Mouse (Mus musculus) ovary, postnatal 14 days (tissue): ENCODE data around the gene Atg9a.
"Not testable (repeated sequence)": the region's sequence is repeated elsewhere in the genome, so short reads cannot be mapped to it uniquely, and the experiment has no call there.

Source experiments
- DNase-seq: peaks from one replicate; pipeline ENCODE4 v3.0.0; 2022; ENCODE audit warnings: low spot score

Gene Atg9a

GRCm38 (mm10) chr1:75191622-75192402 is at the start of gene Atg9a, which contains the start of gene Ankzf1:
Atg9a (minus strand) TSS chr1:75192196.
Ankzf1 (plus strand) TSS chr1:75192151.
- DNase-seq = peak; percentile 84

- no peak for DNase-seq
These were observed 47.6 kb upstream of the Atg9a start for GRCm38 (mm10) chr1:75239591-75239990.

GRCm38 (mm10) chr1:75236117-75237050 is 44.4 kb upstream of the Atg9a start, which contains the start of gene Dnajb2:
Dnajb2 (plus strand) TSS chr1:75236406.
- DNase-seq = peak; percentile 69

- DNase-seq = peak; percentile 25
These were observed 42.6 kb upstream of the Atg9a start for GRCm38 (mm10) chr1:75234606-75235005.

GRCm38 (mm10) chr1:75232489-75232888 is 40.5 kb upstream of the Atg9a start:
- not testable (repeated sequence) for DNase-seq

DNA sequence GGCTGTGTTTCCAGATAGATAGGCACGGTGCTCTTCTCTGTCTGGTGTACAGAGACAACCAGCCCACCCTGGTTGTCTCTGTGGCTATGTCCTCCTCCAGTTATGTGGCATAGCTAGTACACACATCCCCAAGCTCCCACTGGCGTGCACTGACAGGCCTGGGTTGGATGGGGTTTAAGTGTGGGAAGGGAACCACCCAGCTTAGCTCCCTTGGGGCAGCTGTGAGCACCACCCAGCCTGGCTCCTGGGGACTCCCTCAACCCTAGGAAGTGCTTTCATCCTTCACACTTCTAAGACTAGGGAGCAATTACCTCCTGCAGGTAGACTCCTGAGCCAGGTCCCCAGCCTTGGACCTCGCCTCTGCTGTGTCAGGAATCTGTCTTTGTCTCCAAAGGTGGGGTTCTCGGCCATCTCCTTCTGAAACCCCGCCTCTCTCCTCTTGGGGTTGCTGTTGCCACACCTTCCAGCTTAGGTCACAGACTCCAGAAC is 39.7 kb upstream of the Atg9a start, which contains the start of gene A630095N17Rik:
Gene A630095N17Rik, minus strand, starts transcription at position 439 of the 489 bp plus-strand sequence.
- DNase-seq = no peak

GRCm38 (mm10) chr1:75231224-75231623 is 39.2 kb upstream of the Atg9a start:
- DNase-seq = no peak

DNA sequence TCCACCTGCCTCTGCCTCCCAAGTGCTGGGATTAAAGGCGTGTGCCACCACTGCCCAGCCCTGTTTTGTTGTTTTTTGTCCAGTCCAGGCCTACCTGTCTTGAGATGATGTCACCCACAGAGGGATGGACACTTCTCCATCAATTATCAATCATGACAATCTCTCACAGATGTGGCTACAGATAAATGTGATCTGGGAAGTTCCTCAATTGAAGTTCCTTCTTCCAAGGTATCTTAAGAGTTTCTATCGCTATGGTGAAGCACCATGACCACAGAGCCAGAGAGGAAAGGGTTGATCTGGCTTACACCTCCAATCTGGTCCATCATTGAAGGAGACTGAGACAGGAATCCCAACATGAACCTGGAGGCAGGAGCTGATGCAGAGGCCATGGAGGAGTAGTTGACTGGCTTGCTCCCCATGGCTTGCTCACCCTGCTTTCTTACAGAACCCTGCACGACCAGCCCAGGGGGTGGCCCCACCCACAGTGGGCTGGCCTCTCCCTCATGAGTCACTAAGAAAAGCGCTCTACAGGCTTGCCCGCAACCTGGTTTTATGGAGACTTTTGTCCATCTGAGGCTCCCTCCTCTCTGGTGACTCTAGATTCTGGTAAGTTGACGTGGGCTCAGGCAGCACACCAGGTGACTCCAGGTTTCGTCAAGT is 38.5 kb upstream of the Atg9a start:
- DNase-seq = no peak

DNA sequence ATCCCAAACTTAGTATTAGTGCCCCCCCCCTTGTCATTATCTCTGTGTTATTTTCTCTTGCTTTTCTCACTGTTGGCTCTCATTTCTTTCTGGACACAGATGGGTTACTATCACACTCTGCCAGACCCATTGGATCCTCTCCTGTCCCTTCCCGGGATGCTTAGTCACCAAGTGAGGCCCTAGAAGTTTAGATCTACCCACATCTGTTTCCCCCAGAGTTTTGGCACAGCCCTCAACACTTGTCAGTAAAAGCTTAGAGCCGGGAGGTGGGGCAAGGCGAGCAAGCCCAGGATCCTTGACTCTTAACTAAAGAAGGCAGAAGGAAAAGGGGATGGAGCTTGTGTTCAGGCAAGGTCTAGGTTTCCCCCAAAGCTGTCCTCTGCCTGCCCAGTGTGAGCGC is 37.2 kb upstream of the Atg9a start:
- DNase-seq = no peak

DNA sequence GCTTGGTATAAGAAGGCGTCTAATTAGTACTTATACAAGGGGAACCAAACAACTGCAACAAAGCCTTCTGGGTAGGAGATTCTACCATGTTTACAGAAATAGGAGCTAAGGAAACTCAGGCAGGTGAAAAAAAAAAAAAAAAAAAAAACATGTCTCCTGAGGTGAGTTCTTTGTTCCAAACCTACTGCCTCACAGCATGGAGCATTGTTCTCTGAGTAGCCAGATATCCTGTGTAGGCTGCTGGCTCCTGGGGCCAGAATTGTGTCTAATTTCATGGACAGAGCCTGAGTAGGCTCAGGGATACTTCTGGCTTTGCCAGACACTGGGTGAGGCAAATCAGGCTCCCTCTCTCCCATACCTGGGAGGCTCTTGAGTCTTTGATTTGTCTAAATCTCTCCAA is 35.7 kb upstream of the Atg9a start:
- no peak for DNase-seq

DNA sequence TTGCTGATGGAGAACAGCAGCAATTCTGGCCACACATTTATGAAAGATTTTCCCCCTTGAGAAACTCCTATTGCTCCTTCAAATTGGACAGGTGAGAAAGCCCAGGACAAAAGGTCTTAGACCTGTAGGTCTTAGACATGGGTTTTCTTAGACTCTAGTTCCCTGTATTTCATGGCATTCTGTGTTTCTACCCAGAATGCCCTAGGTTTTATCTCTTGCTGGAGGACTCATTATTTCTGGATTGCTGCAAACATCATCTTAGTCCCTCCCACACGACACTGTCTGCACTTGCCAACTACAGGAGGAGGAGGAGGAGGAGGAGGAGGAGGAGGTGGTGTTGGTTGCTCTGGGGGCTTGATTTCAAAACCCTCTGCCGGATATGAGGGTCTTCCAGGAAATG is 34.1 kb upstream of the Atg9a start:
- DNase-seq = no peak

DNA sequence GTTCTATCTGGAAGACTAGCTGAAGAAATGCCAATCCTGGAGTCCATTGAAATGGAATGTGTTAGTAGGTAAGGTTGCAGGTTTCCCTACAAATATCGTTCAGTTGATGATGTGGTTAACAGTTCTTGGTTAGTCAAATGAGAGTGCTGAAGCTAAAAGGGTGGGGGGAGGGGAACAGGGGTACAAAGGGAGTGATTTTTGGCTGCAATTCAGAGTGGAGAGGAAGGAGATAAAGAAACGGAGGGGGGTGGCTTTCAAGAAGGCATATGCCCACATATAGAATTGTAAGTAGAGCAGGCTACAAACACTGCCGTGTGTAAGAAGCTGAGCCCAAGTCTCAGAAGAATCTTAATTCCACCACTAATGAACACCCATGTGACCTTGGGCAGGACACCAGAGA is 33.5 kb upstream of the Atg9a start:
- DNase-seq = no peak

GRCm38 (mm10) chr1:75223532-75223931 is 31.5 kb upstream of the Atg9a start:
- no peak for DNase-seq

DNA sequence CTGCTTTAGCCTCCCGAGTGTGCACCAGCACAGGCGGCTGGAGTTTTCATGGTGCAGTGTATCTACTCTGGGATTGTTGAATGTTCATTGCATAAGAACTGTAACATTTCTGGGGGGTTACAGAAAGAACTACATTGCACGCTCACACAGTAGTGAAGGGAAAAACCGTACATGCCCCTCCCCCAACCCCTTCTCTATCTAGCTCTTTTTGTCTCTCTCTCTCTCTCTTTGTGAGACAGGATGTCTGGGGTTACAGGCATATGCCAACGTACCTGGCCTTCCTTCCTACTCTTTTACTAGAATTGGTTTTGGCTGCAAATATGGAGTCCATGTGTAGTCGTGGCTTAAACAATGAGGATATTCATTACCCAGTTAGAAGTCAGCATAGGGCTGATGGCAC is 30.9 kb upstream of the Atg9a start:
- DNase-seq = no peak

GRCm38 (mm10) chr1:75221538-75221937 is 29.5 kb upstream of the Atg9a start:
- DNase-seq = no peak

- DNase-seq = no peak
These were observed 27.5 kb upstream of the Atg9a start, which contains the start of gene Tuba4a for GRCm38 (mm10) chr1:75219531-75219930. Tuba4a (minus strand) TSS chr1:75219865.

DNA sequence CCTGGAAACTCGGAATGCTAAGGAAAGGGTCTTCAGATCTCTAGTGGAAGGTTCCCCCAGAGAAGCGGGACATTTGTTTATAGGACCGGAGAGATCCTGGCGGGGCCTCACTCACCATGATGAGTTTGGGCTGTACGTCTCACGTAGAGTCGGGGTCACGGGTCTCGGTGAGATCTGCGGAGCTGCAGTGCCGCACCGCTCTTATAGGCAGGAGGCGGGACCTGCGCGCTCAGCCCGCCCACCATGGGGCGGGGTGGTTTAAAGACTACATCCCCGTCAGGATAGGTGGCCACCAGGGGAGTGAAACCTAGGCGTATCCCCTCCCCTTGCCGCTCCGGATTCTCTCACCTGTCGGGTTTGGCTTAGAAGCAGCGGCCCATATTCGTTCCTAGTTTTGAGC is 27.1 kb upstream of the Atg9a start:
- peak; percentile 67 for DNase-seq

DNA sequence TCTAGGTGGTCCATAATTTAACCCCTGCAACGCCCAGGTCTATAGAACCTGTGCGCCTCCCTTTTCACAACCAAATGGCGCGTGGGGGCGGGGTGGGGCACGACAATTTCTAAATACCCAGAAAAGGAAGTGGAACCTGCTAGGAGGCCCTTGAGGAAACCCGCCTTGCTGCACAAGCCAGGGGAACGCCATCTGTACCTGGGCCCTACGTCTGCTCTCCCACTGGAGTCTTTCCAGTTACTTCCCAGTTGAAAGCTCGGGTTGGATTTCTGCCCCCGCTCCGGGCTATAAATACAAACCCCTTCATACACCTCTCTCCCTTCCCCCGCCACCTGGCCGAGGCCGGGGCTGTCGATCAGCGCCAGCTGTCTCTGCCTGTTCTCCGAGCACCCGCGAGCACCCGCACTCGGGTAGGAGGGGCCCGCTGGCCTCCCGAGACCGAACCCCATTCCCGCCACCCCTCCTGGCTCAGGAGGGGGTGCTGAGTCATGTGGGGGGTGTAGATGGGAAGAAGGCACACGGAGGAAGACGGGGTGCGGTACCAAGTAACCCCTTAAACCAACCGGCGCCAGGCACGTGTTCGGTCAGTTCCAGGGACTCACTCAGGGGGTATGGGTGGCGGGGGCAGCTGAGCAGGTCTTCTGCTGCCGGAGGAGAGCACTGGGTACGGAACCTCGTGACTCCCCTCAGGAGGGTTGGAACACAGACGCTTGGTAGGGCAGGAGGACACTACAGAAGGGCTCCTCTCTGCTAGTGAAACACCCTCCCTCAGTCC is 26.4 kb upstream of the Atg9a start:
- DNase-seq = peak; percentile 12

- no peak for DNase-seq
These were observed 25.9 kb upstream of the Atg9a start for GRCm38 (mm10) chr1:75217893-75218226.

GRCm38 (mm10) chr1:75216797-75217585 is 25.0 kb upstream of the Atg9a start:
- no peak for DNase-seq
